Mouse (Mus musculus) adipocyte (in vitro differentiated cells): ENCODE measurements around the gene Fam129b.

Experiments
- DNase-seq: peaks from one replicate; pipeline ENCODE4 v3.0.0-alpha.2; 2016; ENCODE audit warnings: low spot score

Fam129b gene

GRCm38 (mm10) chr2:32859622-32860012 is 16.3 kb upstream of the Fam129b start:
- no peak for DNase-seq

GRCm38 (mm10) chr2:32860799-32861198 is 15.1 kb upstream of the Fam129b start:
- DNase-seq, result no peak

- no peak for DNase-seq
These were observed 12.6 kb upstream of the Fam129b start for GRCm38 (mm10) chr2:32863317-32863716.

- DNase-seq, result peak; percentile 82
These were observed 11.2 kb upstream of the Fam129b start for GRCm38 (mm10) chr2:32864755-32865154.

GRCm38 (mm10) chr2:32867354-32867753 is 8.6 kb upstream of the Fam129b start:
- DNase-seq, result peak; percentile 73

- DNase-seq, result no peak
These were observed 6.1 kb upstream of the Fam129b start for GRCm38 (mm10) chr2:32869721-32870274.

- peak; percentile 63 for DNase-seq
These were observed 5.4 kb upstream of the Fam129b start for GRCm38 (mm10) chr2:32870275-32871100.

GRCm38 (mm10) chr2:32874070-32874469 is 1.8 kb upstream of the Fam129b start:
- DNase-seq, result peak; percentile 94

GRCm38 (mm10) chr2:32874951-32875674 is 801 bp upstream of the Fam129b start:
- peak; percentile 48 for DNase-seq

- DNase-seq, result peak; percentile 47
These were observed 782 bp downstream of the Fam129b start for GRCm38 (mm10) chr2:32876490-32877302.

GRCm38 (mm10) chr2:32877303-32877702 is 1.4 kb downstream of the Fam129b start:
- peak; percentile 58 for DNase-seq

- peak; percentile 64 for DNase-seq
These were observed 2.0 kb downstream of the Fam129b start for GRCm38 (mm10) chr2:32877761-32878393.

- no peak for DNase-seq
These were observed 2.5 kb downstream of the Fam129b start for GRCm38 (mm10) chr2:32878396-32878795.

GRCm38 (mm10) chr2:32879593-32879992 is 3.7 kb downstream of the Fam129b start:
- DNase-seq, result no peak

- DNase-seq, result peak; percentile 53
These were observed 5.1 kb downstream of the Fam129b start for GRCm38 (mm10) chr2:32881054-32881453.

GRCm38 (mm10) chr2:32881723-32882122 is 5.8 kb downstream of the Fam129b start:
- DNase-seq, result peak; percentile 85

- peak; percentile 43 for DNase-seq
These were observed 6.5 kb downstream of the Fam129b start for GRCm38 (mm10) chr2:32882283-32883043.

- no peak for DNase-seq
These were observed 8.8 kb downstream of the Fam129b start for GRCm38 (mm10) chr2:32884745-32885144.

GRCm38 (mm10) chr2:32888029-32888428 is 12.1 kb downstream of the Fam129b start:
- no peak for DNase-seq

GRCm38 (mm10) chr2:32888551-32888950 is 12.6 kb downstream of the Fam129b start:
- DNase-seq, result no peak

- no peak for DNase-seq
These were observed 14.4 kb downstream of the Fam129b start for GRCm38 (mm10) chr2:32890280-32890679.
